In the genomic region with DNA sequence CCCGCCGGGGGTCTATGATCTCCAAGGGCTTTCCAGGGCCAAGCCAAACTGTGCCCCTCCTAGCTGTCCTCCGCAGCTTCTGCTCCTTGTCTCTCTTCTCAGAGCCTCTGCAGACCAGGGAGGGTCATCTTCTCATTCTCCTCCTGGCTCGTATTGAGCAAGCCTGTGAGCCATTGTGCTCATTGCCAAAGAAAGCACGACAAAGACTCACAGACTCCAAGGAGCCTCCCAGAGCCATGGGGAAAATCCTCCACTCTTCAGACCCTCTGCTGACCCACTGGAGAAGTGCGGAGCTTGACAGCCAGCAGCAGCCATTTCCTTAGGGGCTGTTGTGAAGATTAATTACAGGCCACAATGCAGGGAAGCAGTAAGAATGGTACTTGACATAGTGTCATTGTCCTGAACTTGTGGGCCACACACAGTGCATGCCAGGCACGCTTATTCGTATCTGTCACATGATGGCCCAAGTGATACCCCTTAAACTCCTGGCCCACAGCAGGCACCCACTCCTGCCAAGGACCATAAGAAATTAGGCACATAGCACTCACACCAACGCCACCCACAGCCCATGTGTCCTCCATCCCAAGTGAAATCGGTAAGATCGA, we compare ENCODE assay signal across 11 mouse cellular contexts.
"Had no signal": no experiment of that assay in that cellular context is flagged by ENCODE, and none has a peak within 500 bp of the region (broad histone marks: within the 10 kb centered on the region; RNA-seq: fewer than 3 reads in every experiment).

No protein-coding gene starts in this region.

- H3K9ac ChIP-seq: limb, embryonic 15.5 days; liver, embryonic 12.5 days; lung, embryonic 14.5 days; midbrain, embryonic 12.5 days; neural tube, embryonic 15.5 days had no signal

- H3K4me3 ChIP-seq: limb, embryonic 15.5 days; liver, embryonic 12.5 days; midbrain, embryonic 12.5 days; myocyte; neural tube, embryonic 15.5 days had no signal

- DNase-seq: kidney, adult 11 months; lung, embryonic 14.5 days; lung, postnatal 10 days; lung, postnatal 4 days; thymus, postnatal 14 days had no signal

- H3K27me3 ChIP-seq: limb, embryonic 15.5 days; liver, embryonic 12.5 days; midbrain, embryonic 12.5 days; neural tube, embryonic 15.5 days had no signal

- ATAC-seq: liver, embryonic 12.5 days had no signal

- H3K4me2 ChIP-seq: limb, embryonic 15.5 days; liver, embryonic 12.5 days; lung, embryonic 14.5 days; midbrain, embryonic 12.5 days; neural tube, embryonic 15.5 days had no signal

- H3K36me3 ChIP-seq: limb, embryonic 15.5 days; liver, embryonic 12.5 days; midbrain, embryonic 12.5 days; neural tube, embryonic 15.5 days had no signal

- H3K27ac ChIP-seq: limb, embryonic 15.5 days; liver, embryonic 12.5 days; midbrain, embryonic 12.5 days; neural tube, embryonic 15.5 days; stomach, postnatal 0 days had no signal

- H3K9me3 ChIP-seq: limb, embryonic 15.5 days; liver, embryonic 12.5 days; midbrain, embryonic 12.5 days; neural tube, embryonic 15.5 days had no signal
